Mouse (Mus musculus): ENCODE data around the gene Gm10134. TPM values are rescaled to one million over a fixed set of nuclear protein-coding genes. Genes with fewer than 3 reads are reported as not detected.

Gene Gm10134
- polyA plus RNA-seq, 1 experiment from 2014 or later = 0.52 TPM

DNA sequence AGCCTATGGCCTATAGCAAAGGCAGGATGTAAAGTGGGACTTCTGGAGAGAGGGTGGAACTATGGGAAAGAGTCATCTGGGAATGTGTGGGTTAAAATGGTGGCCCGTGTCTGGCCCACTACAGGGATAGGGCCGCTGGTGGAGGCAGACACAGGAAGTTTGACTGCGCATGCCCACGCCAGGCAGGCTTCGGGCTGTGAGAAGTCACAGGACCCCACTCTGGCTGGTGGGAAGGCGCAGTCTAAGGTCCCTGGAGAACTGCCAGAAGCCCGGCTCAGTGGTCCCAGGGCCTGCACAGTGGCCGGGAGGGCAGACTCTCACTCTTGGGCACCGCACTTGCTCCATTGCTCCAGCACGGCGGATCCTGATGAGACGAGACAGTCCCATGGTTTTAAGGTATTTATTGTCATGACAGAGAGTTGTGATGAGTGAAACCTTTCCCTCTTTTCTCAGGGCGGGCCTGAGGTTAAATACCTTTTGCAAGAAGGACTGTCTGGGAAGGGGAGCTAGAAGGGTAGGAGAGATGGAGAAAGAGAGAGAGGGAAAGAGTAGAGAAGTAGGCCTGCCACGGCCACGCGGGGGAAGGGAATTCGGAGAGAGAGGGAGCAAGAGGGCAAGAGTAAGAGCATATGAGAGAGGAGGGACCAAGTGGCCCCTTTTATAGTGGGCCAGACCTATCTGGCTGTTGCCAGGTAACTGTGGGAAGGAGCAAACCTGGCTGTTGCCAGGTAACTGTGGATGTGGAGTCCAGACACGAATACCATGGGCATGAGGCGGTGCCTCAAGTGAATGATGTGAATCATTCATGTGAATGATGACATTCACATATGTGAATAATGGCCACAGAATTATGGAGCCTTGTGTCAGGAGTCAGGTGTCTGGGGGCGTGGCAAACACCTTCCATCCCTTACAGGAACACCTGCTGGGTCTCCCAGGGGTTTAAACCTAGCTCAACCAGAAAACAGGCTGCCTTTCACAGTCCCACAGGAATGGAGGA lies 26.4 kb upstream of the Gm10134 start:
- WGBS (ENCODE audit: insufficient replicate concordance) = 73% methylated on average over 20 of the region's 20 CpGs
- H3K27me3 ChIP-seq = no peaks in the 10 kb centered on the region
- H3K36me3 ChIP-seq = no peaks in the 10 kb centered on the region
- no peaks in the 10 kb centered on the region for H3K9me3 ChIP-seq (replicated peaks)
- H3K27ac ChIP-seq = no peak overlapping the region
- no peak overlapping the region for H3K4me2 ChIP-seq
- H3K4me3 ChIP-seq (replicated peaks) = no peak overlapping the region
- H3K4me1 ChIP-seq (replicated peaks) = no peaks in the 10 kb centered on the region
- ATAC-seq (ENCODE audit: low read depth) (no peak), DNase-seq (no peak)
- no peak overlapping the region for H3K9ac ChIP-seq

DNA sequence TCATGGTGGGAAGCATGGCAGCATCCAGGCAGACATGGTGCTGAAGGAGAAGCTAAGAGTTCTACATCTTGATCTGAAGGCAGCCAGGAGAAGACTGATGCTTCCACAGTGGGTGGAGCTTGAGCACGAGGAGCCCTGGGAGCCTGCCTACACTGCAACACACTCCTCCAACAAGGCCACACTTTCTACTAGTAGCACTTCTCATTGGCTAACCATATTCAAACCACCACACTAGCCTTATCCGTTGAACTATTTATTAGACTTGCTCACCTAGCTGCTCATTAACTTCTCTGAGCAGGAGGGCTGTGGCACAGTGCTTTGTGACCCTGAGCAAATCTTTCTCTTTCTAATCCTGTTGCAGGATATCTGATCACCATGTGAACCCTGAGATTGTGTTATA lies 22.0 kb upstream of the Gm10134 start:
- no peaks in the 10 kb centered on the region for H3K36me3 ChIP-seq
- 46% methylated on average over 2 of the region's 2 CpGs for WGBS (ENCODE audit: insufficient replicate concordance)
- H3K4me2 ChIP-seq = no peak overlapping the region
- H3K4me3 ChIP-seq (replicated peaks) = no peak overlapping the region
- H3K27me3 ChIP-seq = no peaks in the 10 kb centered on the region
- no peak for ATAC-seq (ENCODE audit: low read depth)
- no peak for DNase-seq
- no peak overlapping the region for H3K27ac ChIP-seq
- no peaks in the 10 kb centered on the region for H3K9me3 ChIP-seq (replicated peaks)
- H3K4me1 ChIP-seq (replicated peaks) = no peaks in the 10 kb centered on the region
- no peak overlapping the region for H3K9ac ChIP-seq

DNA sequence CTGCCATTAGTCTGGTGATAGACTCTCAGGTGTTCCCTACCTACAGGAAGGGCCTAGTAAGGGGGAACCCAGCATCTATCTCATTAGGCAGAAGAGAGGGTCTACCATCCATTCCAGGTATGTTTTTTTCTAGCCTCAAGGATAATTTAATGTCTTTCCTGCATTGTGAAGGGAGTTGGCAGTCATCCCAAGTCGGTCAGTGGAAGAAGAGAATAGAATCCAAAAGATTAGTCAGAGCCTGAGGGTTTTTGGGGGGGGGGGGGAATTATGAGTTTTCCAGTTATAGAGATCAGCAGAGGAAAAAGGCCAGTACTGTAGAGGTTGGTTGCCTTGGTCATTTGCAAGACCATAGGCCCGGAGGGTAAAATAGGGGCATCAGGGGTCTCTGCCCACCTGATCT lies 11.4 kb upstream of the Gm10134 start:
- H3K27me3 ChIP-seq = no peaks in the 10 kb centered on the region
- H3K4me1 ChIP-seq (replicated peaks) = no peaks in the 10 kb centered on the region
- H3K9me3 ChIP-seq (replicated peaks) = no peaks in the 10 kb centered on the region
- 68% methylated on average over 2 of the region's 2 CpGs for WGBS (ENCODE audit: insufficient replicate concordance)
- no peak overlapping the region for H3K4me3 ChIP-seq (replicated peaks)
- ATAC-seq (ENCODE audit: low read depth) (no peak), DNase-seq (no peak)
- no peak overlapping the region for H3K27ac ChIP-seq
- H3K9ac ChIP-seq = no peak overlapping the region
- no peaks in the 10 kb centered on the region for H3K36me3 ChIP-seq
- H3K4me2 ChIP-seq = no peak overlapping the region

DNA sequence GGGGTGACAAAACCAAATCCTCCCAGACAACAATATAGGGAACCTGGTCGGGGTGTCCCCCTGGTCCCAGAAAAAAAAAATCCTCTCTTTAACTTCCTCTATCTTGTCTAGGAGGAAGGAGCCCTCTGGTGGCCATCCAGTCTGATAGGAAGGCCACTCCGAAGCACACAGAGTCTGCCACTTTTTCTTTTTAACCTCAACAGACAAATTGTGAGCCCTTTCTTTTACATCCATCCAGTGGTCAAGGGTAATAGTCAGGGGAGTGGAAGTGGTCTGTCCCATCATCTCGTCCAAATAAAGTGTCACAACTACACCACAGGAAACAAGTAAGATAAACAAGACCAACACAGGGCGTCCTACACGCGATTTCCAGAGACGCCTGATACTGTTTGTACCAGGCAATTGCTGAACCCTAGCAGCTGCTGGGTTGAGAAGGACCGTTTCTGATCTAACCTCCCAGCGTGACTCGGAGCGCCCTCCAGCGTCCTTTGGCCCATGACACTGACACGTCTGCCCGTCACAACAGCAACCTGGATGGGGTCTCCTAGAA lies 10.6 kb upstream of the Gm10134 start:
- no peak overlapping the region for H3K27ac ChIP-seq
- 51% methylated on average over 14 of the region's 14 CpGs for WGBS (ENCODE audit: insufficient replicate concordance)
- DNase-seq = no peak

DNA sequence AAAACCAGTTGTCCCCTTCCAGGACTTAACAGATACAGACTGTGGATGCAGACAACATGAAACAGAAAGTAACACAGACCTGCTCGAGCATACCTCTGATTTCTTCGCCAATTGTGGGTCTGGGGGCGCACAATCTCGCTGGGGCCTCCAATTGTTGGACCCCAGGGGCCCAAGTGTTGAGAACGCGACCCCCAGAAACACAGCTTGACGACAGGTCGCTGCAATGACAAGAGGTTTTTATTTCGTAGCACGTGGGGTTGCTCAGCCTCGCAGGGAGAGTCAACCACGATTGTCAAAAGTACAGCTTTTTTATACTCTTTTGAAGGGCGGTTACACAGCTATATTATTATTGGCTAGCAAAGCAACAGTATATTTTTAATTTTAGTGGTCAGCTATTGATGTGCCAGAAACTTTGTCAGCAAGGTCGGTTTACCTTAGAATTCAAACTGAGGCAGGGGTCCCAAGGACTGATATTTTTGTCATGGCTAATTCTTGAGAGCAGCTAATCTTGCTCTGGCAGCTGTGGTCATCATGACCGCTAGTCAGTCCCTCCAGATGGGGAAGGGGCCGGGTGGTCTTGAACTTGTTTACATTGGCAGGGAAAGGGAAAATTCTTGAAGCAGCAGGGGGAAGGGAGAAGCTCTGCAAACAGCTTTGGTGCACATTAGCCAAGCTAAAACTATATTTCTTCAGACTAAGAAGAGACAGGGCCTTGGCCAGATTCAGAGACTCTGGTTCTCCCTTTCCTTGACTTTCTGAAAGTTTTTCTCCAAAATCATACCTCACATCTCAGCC lies 9.9 kb upstream of the Gm10134 start:
- Histone ChIP-seq H3K4me2 (no peak overlapping the region), H3K27ac (no peak overlapping the region), H3K9ac (no peak overlapping the region), H3K9me3 (replicated peaks) (no peaks in the 10 kb centered on the region), H3K27me3 (no peaks in the 10 kb centered on the region), H3K36me3 (no peaks in the 10 kb centered on the region), H3K4me3 (replicated peaks) (no peak overlapping the region), H3K4me1 (replicated peaks) (no peaks in the 10 kb centered on the region)
- ATAC-seq (ENCODE audit: low read depth) = no peak
- no peak for DNase-seq
- WGBS (ENCODE audit: insufficient replicate concordance) = 64% methylated on average over 16 of the region's 16 CpGs

More for the DNA sequence above, 10.6 kb upstream of the Gm10134 start:
- H3K4me1 ChIP-seq (replicated peaks) = no peaks in the 10 kb centered on the region
- H3K9me3 ChIP-seq (replicated peaks) = no peaks in the 10 kb centered on the region
- H3K36me3 ChIP-seq = no peaks in the 10 kb centered on the region
- H3K27me3 ChIP-seq = no peaks in the 10 kb centered on the region
- no peak overlapping the region for H3K9ac ChIP-seq
- no peak overlapping the region for H3K4me3 ChIP-seq (replicated peaks)
- no peak for ATAC-seq (ENCODE audit: low read depth)
- no peak overlapping the region for H3K4me2 ChIP-seq

DNA sequence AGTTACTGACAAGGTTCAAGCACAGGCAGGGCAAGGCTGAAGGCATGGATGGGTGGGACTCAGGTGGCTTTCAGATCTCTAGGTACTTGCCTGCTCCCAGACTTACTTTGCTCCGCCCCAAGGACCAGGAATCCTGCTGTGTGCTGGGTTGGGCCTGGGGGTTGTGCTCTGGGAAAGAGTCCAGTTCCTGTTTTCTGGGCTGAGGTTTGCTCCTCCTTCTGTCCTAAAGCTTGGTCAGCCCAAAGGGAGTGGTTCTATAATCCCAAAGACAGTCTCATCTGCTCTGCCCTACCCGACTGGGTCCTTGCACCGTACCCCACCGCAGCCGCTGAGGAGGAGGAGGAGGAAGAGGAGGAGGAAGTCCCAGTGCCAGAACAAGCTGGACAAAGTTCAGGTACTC lies 9.2 kb upstream of the Gm10134 start, which contains the start of gene Gbgt1:
Gbgt1 (plus strand) TSS at position 221 of the 400 bp plus-strand sequence.
- DNase-seq (no peak), ATAC-seq (ENCODE audit: low read depth) (no peak)
- Histone ChIP-seq H3K4me3 (replicated peaks) (no peak within 1 kb of the TSS), H3K9ac (no peak within 1 kb of the TSS), H3K27me3 (no peaks in the 10 kb centered on the region), H3K4me1 (replicated peaks) (no peaks in the 10 kb centered on the region), H3K9me3 (replicated peaks) (no peaks in the 10 kb centered on the region), H3K4me2 (no peak within 1 kb of the TSS), H3K36me3 (no peaks in the 10 kb centered on the region), H3K27ac (no peak within 1 kb of the TSS)
- WGBS (ENCODE audit: insufficient replicate concordance) = 60% methylated on average over 5 of the region's 5 CpGs

DNA sequence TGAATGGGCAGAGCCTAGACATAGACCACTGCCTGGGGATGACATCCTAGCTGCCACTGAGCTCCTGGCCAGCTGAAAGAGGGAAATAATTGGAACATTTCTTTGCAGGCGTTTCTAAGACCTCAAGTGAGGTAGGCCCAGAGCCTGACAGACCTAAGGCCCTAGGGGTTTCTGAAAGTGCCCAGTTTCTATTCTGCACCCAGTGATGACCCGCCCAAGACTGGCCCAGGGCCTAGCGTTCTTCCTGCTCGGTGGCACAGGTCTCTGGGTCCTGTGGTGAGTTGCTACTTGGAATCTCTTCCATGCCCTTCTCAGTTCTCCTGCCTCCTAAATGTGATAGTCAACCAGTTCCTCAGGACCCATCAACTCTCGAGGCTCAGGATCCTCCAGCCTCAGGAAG lies 8.3 kb upstream of the Gm10134 start:
- no peaks in the 10 kb centered on the region for H3K9me3 ChIP-seq (replicated peaks)
- H3K27me3 ChIP-seq = no peaks in the 10 kb centered on the region
- H3K4me3 ChIP-seq (replicated peaks) = no peak overlapping the region
- no peaks in the 10 kb centered on the region for H3K4me1 ChIP-seq (replicated peaks)
- ATAC-seq (ENCODE audit: low read depth) (no peak), DNase-seq (no peak)
- no peak overlapping the region for H3K9ac ChIP-seq
- no peak overlapping the region for H3K27ac ChIP-seq
- WGBS (ENCODE audit: insufficient replicate concordance) = 71% methylated on average over 5 of the region's 5 CpGs
- no peaks in the 10 kb centered on the region for H3K36me3 ChIP-seq
- H3K4me2 ChIP-seq = no peak overlapping the region

DNA sequence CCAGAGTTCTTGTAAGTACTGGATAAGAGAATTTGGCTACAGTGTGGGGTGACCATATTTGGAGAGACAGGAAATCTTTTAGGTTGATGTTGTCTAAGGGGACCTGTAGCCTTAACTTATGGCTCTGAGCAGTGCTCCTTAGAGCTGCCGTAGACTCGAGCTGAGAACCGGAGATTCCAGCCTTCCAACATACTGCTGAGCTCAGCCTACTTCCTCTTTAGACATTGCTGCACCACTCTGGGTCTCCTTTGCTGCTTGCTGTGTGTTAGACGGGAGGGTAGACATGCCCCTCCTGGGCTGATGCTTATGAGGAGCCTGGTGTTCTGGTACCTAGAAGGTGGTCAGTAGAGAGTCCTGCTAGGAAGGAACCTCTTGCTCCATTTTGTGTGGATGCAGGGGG lies 7.5 kb upstream of the Gm10134 start:
- Histone ChIP-seq H3K4me3 (replicated peaks) (no peak overlapping the region), H3K4me2 (no peak overlapping the region), H3K9ac (no peak overlapping the region), H3K27ac (no peak overlapping the region), H3K4me1 (replicated peaks) (no peaks in the 10 kb centered on the region), H3K9me3 (replicated peaks) (no peaks in the 10 kb centered on the region), H3K36me3 (no peaks in the 10 kb centered on the region), H3K27me3 (0 out of 2 replicates have a peak, but pooled peaks cover 3% of the 10 kb centered on the region)
- 43% methylated on average over 4 of the region's 4 CpGs for WGBS (ENCODE audit: insufficient replicate concordance)
- DNase-seq (no peak), ATAC-seq (ENCODE audit: low read depth) (no peak)

DNA sequence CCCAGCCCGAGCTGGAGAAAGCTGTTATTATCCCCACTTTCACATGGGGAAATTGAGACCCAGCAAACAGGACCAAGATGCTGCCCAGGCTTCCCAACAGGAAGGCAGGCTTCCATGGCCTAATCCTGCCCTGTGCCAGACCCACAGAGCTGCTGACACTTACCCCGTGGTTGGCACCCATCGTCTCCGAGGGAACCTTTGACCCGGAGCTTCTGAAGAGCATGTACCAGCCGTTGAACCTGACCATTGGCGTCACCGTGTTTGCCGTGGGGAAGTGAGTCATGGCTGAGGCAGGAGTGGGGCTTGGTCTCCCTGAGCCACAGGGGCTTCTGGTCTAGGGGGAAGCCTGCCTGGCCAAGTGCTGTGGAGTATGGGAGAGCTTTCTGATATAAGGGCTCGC lies 2.9 kb upstream of the Gm10134 start:
- Histone ChIP-seq H3K9ac (no peak overlapping the region), H3K36me3 (no peaks in the 10 kb centered on the region), H3K4me2 (no peak overlapping the region), H3K9me3 (replicated peaks) (no peaks in the 10 kb centered on the region), H3K4me1 (replicated peaks) (no peaks in the 10 kb centered on the region), H3K27ac (no peak overlapping the region), H3K27me3 (0 out of 2 replicates have a peak, but pooled peaks cover 3% of the 10 kb centered on the region), H3K4me3 (replicated peaks) (no peak overlapping the region)
- 60% methylated on average over 10 of the region's 10 CpGs for WGBS (ENCODE audit: insufficient replicate concordance)
- DNase-seq (no peak), ATAC-seq (ENCODE audit: low read depth) (no peak)

DNA sequence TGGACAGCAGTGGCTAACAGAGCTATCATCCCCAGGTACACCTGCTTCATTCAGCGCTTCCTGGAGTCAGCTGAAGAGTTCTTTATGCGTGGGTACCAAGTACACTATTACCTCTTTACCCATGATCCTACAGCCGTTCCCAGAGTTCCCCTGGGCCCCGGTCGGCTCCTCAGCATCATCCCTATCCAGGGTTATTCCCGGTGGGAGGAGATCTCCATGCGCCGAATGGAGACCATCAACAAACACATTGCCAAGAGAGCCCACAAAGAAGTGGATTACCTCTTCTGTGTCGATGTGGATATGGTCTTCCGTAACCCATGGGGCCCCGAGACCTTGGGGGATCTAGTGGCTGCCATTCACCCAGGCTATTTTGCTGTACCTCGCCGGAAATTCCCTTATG lies 1.2 kb upstream of the Gm10134 start:
- 72% methylated on average over 13 of the region's 13 CpGs for WGBS (ENCODE audit: insufficient replicate concordance)
- H3K36me3 ChIP-seq = no peaks in the 10 kb centered on the region
- H3K27ac ChIP-seq = no peak overlapping the region
- H3K4me3 ChIP-seq (replicated peaks) = no peak overlapping the region
- no peaks in the 10 kb centered on the region for H3K4me1 ChIP-seq (replicated peaks)
- DNase-seq = no peak
- H3K4me2 ChIP-seq = no peak overlapping the region
- no peaks in the 10 kb centered on the region for H3K9me3 ChIP-seq (replicated peaks)
- no peak for ATAC-seq (ENCODE audit: low read depth)
- H3K27me3 ChIP-seq = 0 out of 2 replicates have a peak, but pooled peaks cover 3% of the 10 kb centered on the region
- no peak overlapping the region for H3K9ac ChIP-seq

DNA sequence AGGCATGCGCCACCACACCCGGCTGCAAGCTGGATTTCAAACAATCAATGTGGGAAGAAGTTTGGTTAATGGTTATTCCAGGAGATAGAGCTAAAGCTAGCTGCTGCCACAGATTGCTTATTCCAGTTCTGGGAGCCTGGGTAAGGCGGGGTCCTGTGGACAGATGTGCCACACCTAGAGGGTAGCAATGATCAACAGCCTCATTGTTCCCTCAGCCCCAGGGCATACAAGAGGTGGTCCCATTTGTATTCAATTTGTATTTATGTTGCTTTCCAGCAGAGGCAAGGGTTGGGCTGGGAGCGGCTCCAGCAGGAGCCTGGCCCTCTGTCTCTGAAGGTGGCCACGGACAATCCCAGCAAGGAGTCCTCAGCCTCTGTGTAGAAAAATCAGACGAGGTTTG lies 396 bp downstream of the Gm10134 start:
- DNase-seq = no peak
- 66% methylated on average over 6 of the region's 6 CpGs for WGBS (ENCODE audit: insufficient replicate concordance)
- no peaks in the 10 kb centered on the region for H3K4me1 ChIP-seq (replicated peaks)
- H3K9ac ChIP-seq = no peak overlapping the region
- H3K27ac ChIP-seq = no peak overlapping the region
- peaks cover 10% of the 10 kb centered on the region for H3K27me3 ChIP-seq
- no peak overlapping the region for H3K4me2 ChIP-seq
- H3K4me3 ChIP-seq (replicated peaks) = no peak overlapping the region
- no peaks in the 10 kb centered on the region for H3K36me3 ChIP-seq
- no peak for ATAC-seq (ENCODE audit: low read depth)
- no peaks in the 10 kb centered on the region for H3K9me3 ChIP-seq (replicated peaks)

Measured in liver, embryonic 13.5 days (tissue).